Mouse (Mus musculus): ENCODE measurements at regions not wholly inside any gene's neighbourhood (a gene's known extent, or its start where the extent isn't known, plus 50 kb on each side); places are given as distances from the start of the nearest gene placed in this dataset.

GRCm38 (mm10) chr16:78877941-78878340, 52.8 kb upstream of the Chodl start:
- DNase-seq (ENCODE audit: low spot score in 2 of 2), result no peak

GRCm38 (mm10) chr16:78859006-78859405, 71.7 kb upstream of the Chodl start:
- no peak for DNase-seq (ENCODE audit: low spot score in 2 of 2)

- DNase-seq (ENCODE audit: low spot score in 2 of 2), result no peak
Observed at GRCm38 (mm10) chr16:78830957-78831356, 99.8 kb upstream of the Chodl start.

- no peak for DNase-seq (ENCODE audit: low spot score in 2 of 2)
Observed at GRCm38 (mm10) chr16:78827739-78828138, 103.0 kb upstream of the Chodl start.

- DNase-seq (ENCODE audit: low spot score in 2 of 2), result no peak
Observed at GRCm38 (mm10) chr16:78790064-78790463, 140.7 kb upstream of the Chodl start.

- DNase-seq (ENCODE audit: low spot score in 2 of 2), result no peak
Observed at GRCm38 (mm10) chr16:78759226-78759625, 171.5 kb upstream of the Chodl start.

GRCm38 (mm10) chr16:78737902-78738301, 161.4 kb upstream of the D16Ertd472e start:
- no peak for DNase-seq (ENCODE audit: low spot score in 2 of 2)

GRCm38 (mm10) chr16:78730583-78731501, 154.3 kb upstream of the D16Ertd472e start:
- DNase-seq (ENCODE audit: low spot score in 2 of 2), result no peak

- no peak for DNase-seq (ENCODE audit: low spot score in 2 of 2)
Observed at GRCm38 (mm10) chr16:78725541-78725940, 149.0 kb upstream of the D16Ertd472e start.

GRCm38 (mm10) chr16:78709943-78710342, 133.4 kb upstream of the D16Ertd472e start:
- DNase-seq (ENCODE audit: low spot score in 2 of 2), result no peak

GRCm38 (mm10) chr16:78707566-78707965, 131.1 kb upstream of the D16Ertd472e start:
- DNase-seq (ENCODE audit: low spot score in 2 of 2), result no peak

- DNase-seq (ENCODE audit: low spot score in 2 of 2), result no peak
Observed at GRCm38 (mm10) chr16:78707165-78707564, 130.7 kb upstream of the D16Ertd472e start.

GRCm38 (mm10) chr16:78697514-78698209, 121.2 kb upstream of the D16Ertd472e start:
- DNase-seq (ENCODE audit: low spot score in 2 of 2), result no peak

- no peak for DNase-seq (ENCODE audit: low spot score in 2 of 2)
Observed at GRCm38 (mm10) chr16:78688251-78688650, 111.7 kb upstream of the D16Ertd472e start.

GRCm38 (mm10) chr16:78685160-78685559, 108.7 kb upstream of the D16Ertd472e start:
- DNase-seq (ENCODE audit: low spot score in 2 of 2), result no peak

GRCm38 (mm10) chr16:78684031-78684430, 107.5 kb upstream of the D16Ertd472e start:
- DNase-seq (ENCODE audit: low spot score in 2 of 2), result no peak

GRCm38 (mm10) chr16:78661126-78661525, 84.6 kb upstream of the D16Ertd472e start:
- DNase-seq (ENCODE audit: low spot score in 2 of 2), result no peak

- peak in 1 of 2 experiments; percentile 15 for DNase-seq (ENCODE audit: low spot score in 2 of 2)
Observed at GRCm38 (mm10) chr16:78644710-78645109, 68.2 kb upstream of the D16Ertd472e start.

- DNase-seq (ENCODE audit: low spot score in 2 of 2), result no peak
Observed at GRCm38 (mm10) chr16:78641717-78642116, 65.2 kb upstream of the D16Ertd472e start.

- DNase-seq (ENCODE audit: low spot score in 2 of 2), result no peak
Observed at GRCm38 (mm10) chr16:78641205-78641604, 64.7 kb upstream of the D16Ertd472e start.

GRCm38 (mm10) chr16:78637452-78637851, 60.9 kb upstream of the D16Ertd472e start:
- DNase-seq (ENCODE audit: low spot score in 2 of 2), result no peak

GRCm38 (mm10) chr16:78637015-78637414, 60.5 kb upstream of the D16Ertd472e start:
- DNase-seq (ENCODE audit: low spot score in 2 of 2), result peak in 1 of 2 experiments; percentile 23

All from adrenal gland, adult 18-20 months (tissue).